Mouse (Mus musculus) ES-Bruce4 (cell line): ENCODE measurements around the gene Crhr2.

Experiments used
- CTCF ChIP-seq: IDR thresholded peaks from one replicate; pipeline ENCODE4 v1.8.1; 2011; ENCODE audit warnings: low read depth, low read length
- POLR2A ChIP-seq: IDR thresholded peaks from one replicate; pipeline ENCODE4 v1.8.1; 2011; ENCODE audit warnings: low read length; ENCODE audit not compliant: insufficient read depth

DNA sequence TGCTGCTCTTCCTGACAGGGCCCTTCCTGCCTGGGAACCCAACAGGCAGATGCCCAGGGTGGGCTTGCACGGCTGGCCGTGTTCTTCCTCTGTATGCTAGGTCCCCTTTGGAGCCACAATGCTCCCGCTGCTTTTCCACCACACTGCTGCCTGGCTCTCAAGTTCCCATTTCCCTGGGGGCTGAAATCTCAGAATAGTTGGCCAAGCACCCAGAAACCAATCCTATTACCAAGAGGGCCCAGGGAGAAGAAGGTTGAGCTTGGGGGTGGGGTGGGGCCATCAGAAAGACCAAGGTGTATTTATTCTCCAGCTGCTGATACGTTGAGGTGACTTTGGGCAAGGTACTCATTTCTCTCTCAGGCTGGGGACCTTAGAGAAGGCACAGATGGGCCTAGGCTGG is 1.5 kb downstream of the Crhr2 start:
- TF ChIP-seq CTCF, result no peak
- TF ChIP-seq POLR2A, result no peak
